Mouse (Mus musculus) midbrain, embryonic 14.5 days (tissue): ENCODE results near the gene Ints12. TPM values are rescaled to one million over a fixed set of nuclear protein-coding genes. Genes with fewer than 3 reads are reported as not detected.
A peak's percentile ranks its signal among the peaks of the same experiment; 100 is the strongest.

ENCODE experiments used
- ATAC-seq: fragments of 200-750 bp; cut with Nextera tagmentation; 2 replicates; pipeline ENCODE4 v1.8.0; 2017; ENCODE audit warnings: moderate number of reproducible peaks, moderate library complexity; ENCODE audit not compliant: low FRiP score, low TSS enrichment
- DNase-seq: peaks from one replicate; pipeline ENCODE4 v3.0.0-alpha.2; 2015
- H3K27ac ChIP-seq: fragments of 300-500 bp; sonication (generic); replicated peaks from 2 replicates; pipeline ENCODE4 v1.5.1; 2014; ENCODE audit warnings: mild to moderate bottlenecking, low read depth, low read length, moderate library complexity
- H3K27me3 ChIP-seq: fragments of 300-500 bp; sonication (generic); 2 replicates; pipeline ENCODE4 v1.6.1; 2014; ENCODE audit warnings: low read length, control low read depth, mixed read lengths; ENCODE audit not compliant: control insufficient read depth, insufficient read depth
- H3K36me3 ChIP-seq: fragments of 300-500 bp; sonication (generic); 2 replicates; pipeline ENCODE4 v1.6.1; 2014; ENCODE audit warnings: low read length, control low read depth; ENCODE audit not compliant: control insufficient read depth, insufficient read depth
- H3K4me1 ChIP-seq: fragments of 300-500 bp; sonication (generic); 2 replicates; pipeline ENCODE4 v1.6.1; 2014; ENCODE audit warnings: mild to moderate bottlenecking, antibody characterized with exemption, low read length, control low read depth; ENCODE audit not compliant: control insufficient read depth, insufficient read depth
- H3K4me2 ChIP-seq: fragments of 300-500 bp; sonication (generic); 2 replicates; pipeline ENCODE4 v1.6.1; 2014; ENCODE audit warnings: mild to moderate bottlenecking, low read length, moderate library complexity
- H3K4me3 ChIP-seq: fragments of 300-500 bp; sonication (generic); replicated peaks from 2 replicates; pipeline ENCODE4 v1.5.1; 2014; ENCODE audit warnings: low read depth, low read length
- H3K9ac ChIP-seq: fragments of 300-500 bp; sonication (generic); replicated peaks from 2 replicates; pipeline ENCODE4 v1.6.1; 2014; ENCODE audit warnings: mild to moderate bottlenecking, low read length, moderate library complexity
- H3K9me3 ChIP-seq: fragments of 300-500 bp; sonication (generic); 2 replicates; pipeline ENCODE4 v1.6.1; 2016; ENCODE audit warnings: low read length, control low read depth, mixed read lengths; ENCODE audit not compliant: control insufficient read depth
- WGBS: fragments of 180-500 bp; shearing (Covaris S2); extraction: QIAGEN DNeasy Blood & Tissue Kit; methylation state at CpG from one replicate; pipeline ENCODE4 v1.1.7; 2014; 5-methylcytosine and 5-hydroxymethylcytosine counted together
- polyA plus RNA-seq: library from polyadenylated mRNA; unstranded; fragments of >200 nt; fragmentation: Nextera tagmentation; extraction: Ambion mirVana; gene quantifications from 2 replicates; pipeline ENCODE4 v1.2.1, GENCODE M21; 2014

Gene Ints12
- polyA plus RNA-seq, 1 experiment from 2014 or later: 21.4 TPM

GRCm38 (mm10) chr3:133092936-133093335, 1.3 kb downstream of the Ints12 start:
- Histone ChIP-seq H3K4me2 (peak overlapping the region; percentile 62), H3K27me3 (no peaks in the 10 kb centered on the region), H3K4me1 (peaks cover 15% of the 10 kb centered on the region), H3K27ac (no peak overlapping the region), H3K4me3 (peak overlapping the region; percentile 95; the same call in 1 of the 2 replicates), H3K9me3 (no peaks in the 10 kb centered on the region), H3K36me3 (peaks cover 12% of the 10 kb centered on the region), H3K9ac (no peak overlapping the region)
- ATAC-seq: no peak
- WGBS: 86% methylated on average over 1 of the region's 1 CpGs
- DNase-seq: no peak

DNA sequence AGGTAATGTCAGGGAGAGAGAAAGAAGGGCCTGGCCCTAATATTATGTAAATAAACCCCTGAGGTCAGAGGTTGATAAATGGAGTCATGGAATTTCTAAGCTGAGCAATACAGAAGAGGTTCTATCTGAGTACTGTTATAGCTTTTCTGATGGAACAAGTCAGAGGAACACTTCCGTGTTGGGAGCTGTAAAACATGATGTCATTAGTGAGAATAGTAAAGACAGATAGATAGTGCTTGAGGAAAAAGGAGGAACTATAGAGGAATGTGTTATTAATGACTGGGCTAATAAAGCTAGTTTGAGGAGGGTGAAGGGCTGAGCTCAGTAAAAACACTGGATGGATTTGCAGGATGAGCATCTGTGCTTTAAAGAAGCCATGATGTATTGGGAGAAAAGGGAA, 2.7 kb downstream of the Ints12 start:
- no peak for DNase-seq
- H3K9me3 ChIP-seq: no peaks in the 10 kb centered on the region
- peaks cover 15% of the 10 kb centered on the region for H3K4me1 ChIP-seq
- H3K36me3 ChIP-seq: peaks cover 24% of the 10 kb centered on the region
- no peak for ATAC-seq
- H3K27ac ChIP-seq: no peak overlapping the region
- no peaks in the 10 kb centered on the region for H3K27me3 ChIP-seq
- 84% methylated on average over 1 of the region's 1 CpGs for WGBS
- no peak overlapping the region for H3K4me3 ChIP-seq
- no peak overlapping the region for H3K4me2 ChIP-seq
- H3K9ac ChIP-seq: no peak overlapping the region

DNA sequence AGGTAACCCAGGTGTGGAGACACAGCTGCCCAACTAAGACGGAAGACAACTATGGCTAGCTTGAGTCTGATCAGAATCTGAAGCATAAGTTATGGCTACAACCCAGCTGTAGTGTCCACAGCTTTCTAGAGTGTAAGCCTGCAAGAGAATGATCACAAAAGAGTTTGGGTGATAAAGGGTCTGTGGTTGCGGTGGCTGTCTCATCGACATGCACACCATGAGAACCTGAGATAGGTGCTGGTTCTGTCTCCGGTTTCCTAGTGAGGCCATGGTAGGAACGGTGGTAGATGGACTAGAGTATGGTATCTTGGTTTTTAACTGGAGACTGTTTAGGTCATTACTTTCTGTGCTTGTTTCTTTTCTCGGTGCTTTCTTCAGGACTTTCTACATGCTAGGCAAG, 6.3 kb downstream of the Ints12 start:
- Histone ChIP-seq H3K27ac (no peak overlapping the region), H3K9ac (no peak overlapping the region), H3K4me1 (peaks cover 10% of the 10 kb centered on the region), H3K36me3 (peaks cover 53% of the 10 kb centered on the region), H3K4me2 (no peak overlapping the region), H3K4me3 (no peak overlapping the region), H3K27me3 (no peaks in the 10 kb centered on the region), H3K9me3 (no peaks in the 10 kb centered on the region)
- 95% methylated on average over 6 of the region's 6 CpGs for whole genome bisulfite sequencing
- ATAC-seq: no peak
- DNase-seq: no peak

DNA sequence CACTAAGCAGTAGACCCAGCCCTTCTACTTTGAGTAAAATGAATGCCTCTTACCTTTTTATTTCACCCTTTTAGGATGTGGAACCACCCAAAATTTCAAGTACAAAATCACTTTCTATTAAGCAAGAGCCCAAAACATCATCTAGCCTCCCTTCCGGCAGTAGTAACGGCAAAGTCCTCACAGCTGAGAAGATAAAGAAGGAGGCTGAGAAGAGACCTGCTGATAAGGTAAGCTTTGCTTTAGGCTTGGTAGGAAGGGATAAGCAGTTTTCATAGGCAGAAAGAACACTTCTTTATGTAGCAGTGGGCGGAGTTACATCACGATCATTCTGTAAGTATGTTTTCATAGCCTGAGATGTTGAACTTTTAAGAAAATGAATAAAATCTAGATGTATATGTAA, 6.7 kb downstream of the Ints12 start:
- H3K36me3 ChIP-seq: peaks cover 54% of the 10 kb centered on the region
- peaks cover 6% of the 10 kb centered on the region; the same call in 1 of the 2 replicates for H3K4me1 ChIP-seq
- H3K4me2 ChIP-seq: no peak overlapping the region
- no peak for DNase-seq
- no peak for ATAC-seq
- no peaks in the 10 kb centered on the region for H3K27me3 ChIP-seq
- WGBS: 97% methylated on average over 4 of the region's 4 CpGs
- H3K27ac ChIP-seq: no peak overlapping the region
- no peaks in the 10 kb centered on the region for H3K9me3 ChIP-seq
- H3K4me3 ChIP-seq: no peak overlapping the region
- no peak overlapping the region for H3K9ac ChIP-seq

DNA sequence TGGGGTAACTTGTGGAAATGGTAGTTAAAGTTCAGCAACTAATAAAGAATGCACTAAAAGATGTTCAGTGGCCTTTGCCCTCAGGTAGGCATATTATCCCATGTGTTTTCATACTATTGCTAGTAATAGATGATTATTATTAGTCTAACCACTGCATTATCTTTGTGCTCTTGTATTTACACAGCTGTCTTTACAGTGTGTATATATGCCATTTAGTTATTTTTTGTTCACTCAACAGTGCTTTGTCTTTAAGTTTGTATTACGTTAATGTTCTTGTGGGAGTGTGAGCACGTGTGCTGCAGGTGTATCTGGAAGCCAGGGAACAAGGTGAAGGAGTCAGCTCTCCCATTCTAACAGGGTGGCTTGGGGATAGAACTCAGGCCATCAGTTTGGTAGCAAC, 7.3 kb downstream of the Ints12 start:
- no peak for DNase-seq
- H3K27ac ChIP-seq: no peak overlapping the region
- peaks cover 60% of the 10 kb centered on the region for H3K36me3 ChIP-seq
- 0 out of 2 replicates have a peak, but pooled peaks cover 3% of the 10 kb centered on the region for H3K4me1 ChIP-seq
- no peak overlapping the region for H3K4me2 ChIP-seq
- no peak overlapping the region for H3K9ac ChIP-seq
- H3K27me3 ChIP-seq: no peaks in the 10 kb centered on the region
- ATAC-seq: no peak
- no peak overlapping the region for H3K4me3 ChIP-seq
- no peaks in the 10 kb centered on the region for H3K9me3 ChIP-seq
- 91% methylated on average over 2 of the region's 2 CpGs for WGBS

GRCm38 (mm10) chr3:133103768-133104167, 12.1 kb downstream of the Ints12 start:
- 85% methylated on average over 3 of the region's 3 CpGs for WGBS
- Histone ChIP-seq H3K9ac (no peak overlapping the region), H3K4me3 (no peak overlapping the region), H3K27ac (no peak overlapping the region), H3K4me2 (no peak overlapping the region), H3K4me1 (no peaks in the 10 kb centered on the region), H3K9me3 (no peaks in the 10 kb centered on the region), H3K36me3 (peaks cover 79% of the 10 kb centered on the region), H3K27me3 (no peaks in the 10 kb centered on the region)
- DNase-seq (no peak), ATAC-seq (no peak)

DNA sequence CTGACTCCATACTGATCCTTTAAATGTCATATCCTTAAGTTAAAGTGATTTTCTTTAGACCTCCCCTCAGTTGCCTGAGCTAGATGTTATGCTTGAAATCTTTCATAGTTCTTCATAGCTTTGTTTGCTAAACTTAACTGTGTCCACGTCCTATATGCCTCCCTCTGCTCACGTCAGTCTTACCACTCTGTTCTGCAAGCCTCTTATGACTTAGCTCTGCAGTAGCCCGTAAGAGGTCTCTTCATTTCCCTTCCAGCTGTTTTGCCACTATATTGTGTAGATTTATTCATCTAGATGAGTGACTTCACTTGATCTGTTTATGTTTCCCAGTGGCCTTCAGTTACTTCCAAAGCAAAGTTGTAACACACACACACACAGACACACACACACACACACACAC, 12.8 kb downstream of the Ints12 start:
- no peak overlapping the region for H3K9ac ChIP-seq
- peaks cover 79% of the 10 kb centered on the region for H3K36me3 ChIP-seq
- no peak overlapping the region for H3K27ac ChIP-seq
- H3K9me3 ChIP-seq: no peaks in the 10 kb centered on the region
- H3K27me3 ChIP-seq: no peaks in the 10 kb centered on the region
- ATAC-seq: no peak
- no peak overlapping the region for H3K4me2 ChIP-seq
- 96% methylated on average over 3 of the region's 3 CpGs for WGBS
- no peak overlapping the region for H3K4me3 ChIP-seq
- no peaks in the 10 kb centered on the region for H3K4me1 ChIP-seq
- no peak for DNase-seq

GRCm38 (mm10) chr3:133108731-133109130, 17.1 kb downstream of the Ints12 start:
- Histone ChIP-seq H3K4me1 (no peaks in the 10 kb centered on the region), H3K27me3 (no peaks in the 10 kb centered on the region), H3K9me3 (no peaks in the 10 kb centered on the region), H3K9ac (no peak overlapping the region), H3K4me3 (no peak overlapping the region), H3K27ac (no peak overlapping the region), H3K4me2 (no peak overlapping the region), H3K36me3 (peaks cover 53% of the 10 kb centered on the region)
- ATAC-seq (no peak), DNase-seq (no peak)
- WGBS: 98% methylated on average over 4 of the region's 4 CpGs

- DNase-seq (no peak), ATAC-seq (no peak)
- no peaks in the 10 kb centered on the region for H3K4me1 ChIP-seq
- H3K27ac ChIP-seq: no peak overlapping the region
- H3K36me3 ChIP-seq: peaks cover 45% of the 10 kb centered on the region
- no peak overlapping the region for H3K4me3 ChIP-seq
- 90% methylated on average over 4 of the region's 4 CpGs for WGBS
- no peaks in the 10 kb centered on the region for H3K9me3 ChIP-seq
- no peak overlapping the region for H3K9ac ChIP-seq
- H3K4me2 ChIP-seq: no peak overlapping the region
- H3K27me3 ChIP-seq: no peaks in the 10 kb centered on the region
These were observed 18.2 kb downstream of the Ints12 start for GRCm38 (mm10) chr3:133109844-133110243.
